8 mouse cellular contexts compared by ENCODE assay signal in genomic region chr2:71368086-71368485, GRCm38 (mm10). TPM values are rescaled to one million over a fixed set of nuclear protein-coding genes. Genes with fewer than 3 reads are reported as not detected.
DNase-seq lines count a peak whose midpoint lies in the region; ATAC-seq and TF ChIP-seq lines count a peak whose summit lies in the region.

No protein-coding gene starts in this region.

- TF ChIP-seq POLR2A in bone marrow, adult 2 months (IDR thresholded peaks at IDR 0.05; ENCODE audit: borderline replicate concordance, control insufficient read depth, low read depth, low read length) = no peak

- no peaks in the 10 kb centered on the region for H3K36me3 ChIP-seq in kidney, embryonic 15.5 days
- no peaks in the 10 kb centered on the region for H3K36me3 ChIP-seq in hindbrain, embryonic 12.5 days
- no peaks in the 10 kb centered on the region for H3K36me3 ChIP-seq in midbrain, embryonic 13.5 days

- no peaks in the 10 kb centered on the region for H3K27me3 ChIP-seq in kidney, embryonic 15.5 days
- H3K27me3 ChIP-seq in hindbrain, embryonic 12.5 days = no peaks in the 10 kb centered on the region
- H3K27me3 ChIP-seq in midbrain, embryonic 13.5 days = no peaks in the 10 kb centered on the region

- H3K4me2 ChIP-seq in kidney, embryonic 15.5 days = peak overlapping the region; percentile 69
- H3K4me2 ChIP-seq in hindbrain, embryonic 12.5 days (replicated peaks) = peak overlapping the region; percentile 69
- H3K4me2 ChIP-seq in midbrain, embryonic 13.5 days (replicated peaks) = peak overlapping the region; percentile 76

- DNase-seq in kidney, postnatal 10 days = no peak
- no peak for DNase-seq in embryo, embryonic 10 days (ENCODE audit: low spot score)
- no peak for DNase-seq in urinary bladder, postnatal 25 days (ENCODE audit: low spot score)

- no peak for TF ChIP-seq CTCF in bone marrow, adult 2 months (IDR thresholded peaks at IDR 0.05; ENCODE audit: control insufficient read depth, insufficient read depth, low read length)

- H3K4me1 ChIP-seq in kidney, embryonic 15.5 days = peaks cover 15% of the 10 kb centered on the region
- H3K4me1 ChIP-seq in bone marrow, adult 2 months (ENCODE audit: control insufficient read depth, insufficient read depth, low read length) = no peaks in the 10 kb centered on the region; the same call in 1 of the 2 replicates
- peaks cover 11% of the 10 kb centered on the region for H3K4me1 ChIP-seq in hindbrain, embryonic 12.5 days
- peaks cover 24% of the 10 kb centered on the region for H3K4me1 ChIP-seq in midbrain, embryonic 13.5 days (replicated peaks)

- H3K9ac ChIP-seq in kidney, embryonic 15.5 days = no peak overlapping the region
- H3K9ac ChIP-seq in hindbrain, embryonic 12.5 days = no peak overlapping the region
- no peak overlapping the region for H3K9ac ChIP-seq in midbrain, embryonic 13.5 days (replicated peaks)

- ATAC-seq in kidney, embryonic 15.5 days (replicated peaks; ENCODE audit: low FRiP score) = no peak
- no peak for ATAC-seq in hindbrain, embryonic 12.5 days (ENCODE audit: low FRiP score)
- ATAC-seq in midbrain, embryonic 13.5 days = no peak
- ATAC-seq in CD4-positive, CD25-positive, alpha-beta regulatory T cell, adult 4 months = no peak

- no peak overlapping the region for H3K27ac ChIP-seq in kidney, embryonic 15.5 days
- no peak overlapping the region; the same call in 1 of the 2 replicates for H3K27ac ChIP-seq in bone marrow, adult 2 months (ENCODE audit: control insufficient read depth, insufficient read depth, low read depth, low read length, poor library complexity)
- no peak overlapping the region for H3K27ac ChIP-seq in hindbrain, embryonic 12.5 days
- H3K27ac ChIP-seq in midbrain, embryonic 13.5 days = no peak overlapping the region

- peak overlapping the region; percentile 85 for H3K4me3 ChIP-seq in kidney, embryonic 15.5 days (replicated peaks)
- H3K4me3 ChIP-seq in bone marrow, adult 2 months (replicated peaks; ENCODE audit: control insufficient read depth, low read depth, low read length) = peak overlapping the region; percentile 69
- no peak overlapping the region for H3K4me3 ChIP-seq in hindbrain, embryonic 12.5 days
- H3K4me3 ChIP-seq in midbrain, embryonic 13.5 days (replicated peaks) = peak overlapping the region; percentile 81; the same call in 1 of the 2 replicates

- 31% methylated on average over 8 of the region's 8 CpGs for WGBS in kidney, embryonic 15.5 days
- WGBS in bone marrow, adult 2 months = 14% methylated on average over 8 of the region's 8 CpGs
- WGBS in hindbrain, embryonic 12.5 days = 39% methylated on average over 8 of the region's 8 CpGs
- 34% methylated on average over 8 of the region's 8 CpGs for WGBS in midbrain, embryonic 13.5 days

- H3K9me3 ChIP-seq in kidney, embryonic 15.5 days (replicated peaks) = no peaks in the 10 kb centered on the region
- no peaks in the 10 kb centered on the region for H3K9me3 ChIP-seq in hindbrain, embryonic 12.5 days (replicated peaks)
- no peaks in the 10 kb centered on the region for H3K9me3 ChIP-seq in midbrain, embryonic 13.5 days

RNA-seq across cellular contexts. Expression of gene Slc25a12, which starts 0.5 kb away (rescaled TPM):
- 37.8 and 41.7 TPM in 2 replicates for polyA plus RNA-seq in kidney, embryonic 15.5 days (2015; fragmentation: Nextera tagmentation; extraction: Ambion mirVana)
- polyA plus RNA-seq in bone marrow, adult 2 months (2011; ENCODE audit: insufficient read depth, insufficient read length, low replicate concordance, missing spikeins) = 20.8 and 22.2 TPM in 2 replicates
- 48.8 and 54.1 TPM in 2 replicates for polyA plus RNA-seq in hindbrain, embryonic 12.5 days (2016; fragmentation: Nextera tagmentation; extraction: Ambion mirVana)
- 64.2 and 65.9 TPM in 2 replicates for polyA plus RNA-seq in midbrain, embryonic 13.5 days (2015; fragmentation: Nextera tagmentation; extraction: Ambion mirVana)
- 10 to 100 TPM; 74.4 to 89.2 TPM for polyA plus RNA-seq in CD4-positive, CD25-positive, alpha-beta regulatory T cell, adult 4 months (2017; shearing (Covaris generic))

RNA-seq across cellular contexts. Expression of gene Hat1, which starts 20.7 kb away (rescaled TPM):
- 138 and 149 TPM in 2 replicates for polyA plus RNA-seq in kidney, embryonic 15.5 days (2015; fragmentation: Nextera tagmentation; extraction: Ambion mirVana)
- polyA plus RNA-seq in bone marrow, adult 2 months (2011; ENCODE audit: insufficient read depth, insufficient read length, low replicate concordance, missing spikeins) = 72.3 and 83.0 TPM in 2 replicates
- polyA plus RNA-seq in hindbrain, embryonic 12.5 days (2016; fragmentation: Nextera tagmentation; extraction: Ambion mirVana) = 94.2 and 94.9 TPM in 2 replicates
- polyA plus RNA-seq in midbrain, embryonic 13.5 days (2015; fragmentation: Nextera tagmentation; extraction: Ambion mirVana) = 73.5 and 75.3 TPM in 2 replicates
- polyA plus RNA-seq in CD4-positive, CD25-positive, alpha-beta regulatory T cell, adult 4 months (2017; shearing (Covaris generic)) = 10 to 100 TPM; 57.1 to 58.8 TPM
